ENCODE assay signal across 14 mouse cellular contexts in genomic region chr4:47605676-47606075, GRCm38 (mm10).
"Had no signal": no experiment of that assay in that cellular context is flagged by ENCODE, and none has a peak within 500 bp of the region (broad histone marks: within the 10 kb centered on the region; RNA-seq: fewer than 3 reads in every experiment).

No protein-coding gene starts in this region.

- DNase-seq: kidney, postnatal 25 days; lung, adult 2 months; lung, postnatal 36 days; midbrain, embryonic 14.5 days; retina, postnatal 1 day; right cerebral cortex, postnatal 4 days; thymus, postnatal 4 days had no signal

- H3K36me3 ChIP-seq: limb, embryonic 13.5 days; liver, embryonic 15.5 days; neural tube, embryonic 12.5 days had no signal

- H3K27me3 ChIP-seq: limb, embryonic 13.5 days; liver, embryonic 15.5 days; neural tube, embryonic 12.5 days had no signal

- H3K4me2 ChIP-seq: limb, embryonic 13.5 days; liver, embryonic 15.5 days; neural tube, embryonic 12.5 days had no signal

- H3K4me1 ChIP-seq: liver, embryonic 15.5 days had no signal

- H3K27ac ChIP-seq: left cerebral cortex, adult 2 months; limb, embryonic 13.5 days; liver, embryonic 15.5 days; neural tube, embryonic 12.5 days; stomach, postnatal 0 days had no signal

- ATAC-seq: lung, postnatal 0 days had no signal

- H3K9me3 ChIP-seq: limb, embryonic 13.5 days; liver, embryonic 15.5 days; neural tube, embryonic 12.5 days had no signal

- H3K4me3 ChIP-seq: left cerebral cortex, adult 2 months; limb, embryonic 13.5 days; liver, embryonic 15.5 days; myocyte; neural tube, embryonic 12.5 days had no signal

- H3K9ac ChIP-seq: limb, embryonic 13.5 days; liver, embryonic 15.5 days; neural tube, embryonic 12.5 days had no signal
